Mouse (Mus musculus): ENCODE data around the gene Krt33a.

DNA sequence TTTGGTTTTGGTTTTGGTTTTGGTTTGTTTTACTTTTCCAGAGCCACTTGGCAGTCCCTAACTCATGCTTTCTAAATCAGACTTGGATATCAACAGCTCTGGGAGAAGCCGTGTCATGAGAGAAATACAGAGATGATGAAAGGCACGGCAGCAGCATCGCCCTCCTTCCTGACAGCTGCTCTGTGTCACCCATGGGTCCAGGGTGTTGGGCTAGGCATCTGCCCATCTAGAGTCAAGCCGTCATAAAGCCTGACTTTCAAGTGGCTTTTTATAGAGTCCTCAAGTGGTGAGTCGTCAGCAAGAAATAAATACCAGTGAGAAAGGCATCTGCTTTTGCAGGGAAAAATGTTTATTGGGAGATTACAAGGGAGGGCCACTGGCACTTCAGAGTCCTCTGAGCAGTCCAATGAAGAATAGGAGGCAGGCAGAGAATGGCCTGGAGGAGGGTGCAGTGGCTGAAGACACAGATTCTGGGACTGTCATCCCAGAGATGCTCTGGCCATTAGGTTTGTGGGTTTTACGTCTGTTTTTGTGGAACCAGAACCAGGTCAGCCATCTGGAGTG is 30.4 kb upstream of the Krt33a start:
- no peak for TF ChIP-seq USF1 (IDR thresholded peaks at IDR 0.05; ENCODE audit: low read depth)
- TF ChIP-seq CTCF (IDR thresholded peaks at IDR 0.05; ENCODE audit: control insufficient read depth, insufficient read depth, insufficient read length) = no peak
- TF ChIP-seq FOSL1 (IDR thresholded peaks at IDR 0.05; ENCODE audit: insufficient read depth, low read length, poor library complexity, severe bottlenecking) = no peak
- TF ChIP-seq MAX (IDR thresholded peaks at IDR 0.05) = no peak
